ENCODE assay signal across 8 mouse cellular contexts in genomic region chr11:5739846-5740245, GRCm38 (mm10). TPM values are rescaled to one million over a fixed set of nuclear protein-coding genes. Genes with fewer than 3 reads are reported as not detected.
A peak's percentile ranks its signal among the peaks of the same experiment; 100 is the strongest.
DNase-seq lines count a peak whose midpoint lies in the region; ATAC-seq lines count a peak whose summit lies in the region.

No protein-coding gene starts in this region.

- H3K27ac ChIP-seq in hindbrain, embryonic 10.5 days = no peak overlapping the region
- H3K27ac ChIP-seq in hindbrain, embryonic 12.5 days = no peak overlapping the region
- H3K27ac ChIP-seq in hindbrain, embryonic 16.5 days (ENCODE audit: low read depth, low read length) = no peak overlapping the region
- H3K27ac ChIP-seq in liver, embryonic 16.5 days (ENCODE audit: low read length) = no peak overlapping the region

- H3K4me3 ChIP-seq in hindbrain, embryonic 10.5 days = peak overlapping the region; percentile 82; the same call in 1 of the 2 replicates
- no peak overlapping the region for H3K4me3 ChIP-seq in hindbrain, embryonic 12.5 days
- peak overlapping the region; percentile 98 for H3K4me3 ChIP-seq in hindbrain, embryonic 16.5 days (ENCODE audit: low read length)
- peak overlapping the region; percentile 98 for H3K4me3 ChIP-seq in liver, embryonic 16.5 days (ENCODE audit: low read depth, low read length)

- no peak overlapping the region for H3K9ac ChIP-seq in hindbrain, embryonic 12.5 days
- H3K9ac ChIP-seq in hindbrain, embryonic 16.5 days (ENCODE audit: low read depth, low read length) = peak overlapping the region; percentile 33
- H3K9ac ChIP-seq in liver, embryonic 16.5 days (ENCODE audit: low read depth, low read length) = peak overlapping the region; percentile 19

- DNase-seq in hindbrain, embryonic 10.5 days (ENCODE audit: low spot score) = no peak
- DNase-seq in brain, adult 2 months (ENCODE audit: low read depth, low spot score) = peak; percentile 44
- no peak for DNase-seq in layer of hippocampus, adult 11-12 months (ENCODE audit: low spot score)

- no peaks in the 10 kb centered on the region for H3K36me3 ChIP-seq in hindbrain, embryonic 10.5 days
- H3K36me3 ChIP-seq in hindbrain, embryonic 12.5 days = no peaks in the 10 kb centered on the region
- H3K36me3 ChIP-seq in hindbrain, embryonic 16.5 days (ENCODE audit: control insufficient read depth, insufficient read depth, low read length) = no peaks in the 10 kb centered on the region
- no peaks in the 10 kb centered on the region for H3K36me3 ChIP-seq in liver, embryonic 16.5 days (ENCODE audit: control insufficient read depth, insufficient read depth)

- 0 out of 2 replicates have a peak, but pooled peaks cover 3% of the 10 kb centered on the region for H3K9me3 ChIP-seq in hindbrain, embryonic 10.5 days
- no peaks in the 10 kb centered on the region for H3K9me3 ChIP-seq in hindbrain, embryonic 12.5 days (replicated peaks)
- no peaks in the 10 kb centered on the region for H3K9me3 ChIP-seq in hindbrain, embryonic 16.5 days (ENCODE audit: control insufficient read depth, low read length)
- H3K9me3 ChIP-seq in liver, embryonic 16.5 days (replicated peaks; ENCODE audit: control insufficient read depth, low read length) = no peaks in the 10 kb centered on the region

- peaks cover 23% of the 10 kb centered on the region for H3K4me1 ChIP-seq in hindbrain, embryonic 10.5 days (replicated peaks)
- H3K4me1 ChIP-seq in hindbrain, embryonic 12.5 days = peaks cover 6% of the 10 kb centered on the region
- peaks cover 13% of the 10 kb centered on the region for H3K4me1 ChIP-seq in hindbrain, embryonic 16.5 days (ENCODE audit: control insufficient read depth, insufficient read depth, low read depth, low read length)
- H3K4me1 ChIP-seq in liver, embryonic 16.5 days (ENCODE audit: control insufficient read depth, low read depth, low read length) = peaks cover 12% of the 10 kb centered on the region

- no peak for ATAC-seq in hindbrain, embryonic 12.5 days (ENCODE audit: low FRiP score)
- ATAC-seq in hindbrain, embryonic 16.5 days = no peak
- no peak for ATAC-seq in liver, embryonic 16.5 days (ENCODE audit: low read depth)
- no peak for ATAC-seq in monocyte, adult 5-6 weeks (replicated peaks; ENCODE audit: insufficient number of reproducible peaks, low FRiP score, low TSS enrichment, poor library complexity, severe bottlenecking)
- ATAC-seq in megakaryocyte progenitor cell, adult 5-6 weeks (replicated peaks; ENCODE audit: poor library complexity) = no peak

- 0 out of 2 replicates have a peak, but pooled peaks cover 3% of the 10 kb centered on the region for H3K27me3 ChIP-seq in hindbrain, embryonic 10.5 days (ENCODE audit: insufficient read depth, poor library complexity, severe bottlenecking)
- H3K27me3 ChIP-seq in hindbrain, embryonic 12.5 days = no peaks in the 10 kb centered on the region
- no peaks in the 10 kb centered on the region for H3K27me3 ChIP-seq in hindbrain, embryonic 16.5 days (replicated peaks; ENCODE audit: control insufficient read depth, insufficient read depth, low read length)
- H3K27me3 ChIP-seq in liver, embryonic 16.5 days (ENCODE audit: control insufficient read depth, insufficient read depth, low read depth, low read length) = no peaks in the 10 kb centered on the region

- no peak overlapping the region; the same call in 1 of the 2 replicates for H3K4me2 ChIP-seq in hindbrain, embryonic 12.5 days (replicated peaks)
- H3K4me2 ChIP-seq in hindbrain, embryonic 16.5 days (ENCODE audit: low read length) = peak overlapping the region; percentile 82
- peak overlapping the region; percentile 87 for H3K4me2 ChIP-seq in liver, embryonic 16.5 days (ENCODE audit: low read depth, low read length)

- WGBS in hindbrain, embryonic 10.5 days = 77% methylated on average over 3 of the region's 3 CpGs
- 77% methylated on average over 3 of the region's 3 CpGs for WGBS in hindbrain, embryonic 12.5 days
- WGBS in hindbrain, embryonic 16.5 days = 56% methylated on average over 3 of the region's 3 CpGs
- 64% methylated on average over 3 of the region's 3 CpGs for WGBS in liver, embryonic 16.5 days (ENCODE audit: insufficient replicate concordance)

RNA-seq across cellular contexts. Expression of gene Urgcp, which starts 22.3 kb away (rescaled TPM):
- polyA plus RNA-seq in hindbrain, embryonic 10.5 days (2016; fragmentation: Nextera tagmentation; extraction: Ambion mirVana) = 18.1 and 20.4 TPM in 2 replicates
- 26.1 and 26.6 TPM in 2 replicates for polyA plus RNA-seq in hindbrain, embryonic 12.5 days (2016; fragmentation: Nextera tagmentation; extraction: Ambion mirVana)
- 35.6 and 36.7 TPM in 2 replicates for polyA plus RNA-seq in hindbrain, embryonic 16.5 days (2015; fragmentation: Nextera tagmentation; extraction: Ambion mirVana)
- 8.4 and 9.4 TPM in 2 replicates for polyA plus RNA-seq in liver, embryonic 16.5 days (2015; fragmentation: Nextera tagmentation; extraction: Ambion mirVana)
- 7.2 to 13.7 TPM (median 10.5 TPM) in 3 replicates for total RNA-seq in monocyte, adult 5-6 weeks (2017)
- total RNA-seq in megakaryocyte progenitor cell, adult 5-6 weeks (2015) = 4.1 and 4.5 TPM in 2 replicates
- total RNA-seq in megakaryocyte progenitor cell, adult 5-6 weeks (2017) = 7.0 and 7.1 TPM in 2 replicates

RNA-seq across cellular contexts. Expression of gene Mrps24, which starts 24.4 kb away (rescaled TPM):
- 144 and 183 TPM in 2 replicates for polyA plus RNA-seq in hindbrain, embryonic 10.5 days (2016; fragmentation: Nextera tagmentation; extraction: Ambion mirVana)
- 137 and 162 TPM in 2 replicates for polyA plus RNA-seq in hindbrain, embryonic 12.5 days (2016; fragmentation: Nextera tagmentation; extraction: Ambion mirVana)
- 182 and 207 TPM in 2 replicates for polyA plus RNA-seq in hindbrain, embryonic 16.5 days (2015; fragmentation: Nextera tagmentation; extraction: Ambion mirVana)
- polyA plus RNA-seq in liver, embryonic 16.5 days (2015; fragmentation: Nextera tagmentation; extraction: Ambion mirVana) = 85.2 and 88.3 TPM in 2 replicates
- 29.1 to 47.5 TPM (median 33.5 TPM) in 3 replicates for total RNA-seq in monocyte, adult 5-6 weeks (2017)
- 85.7 and 101 TPM in 2 replicates for total RNA-seq in megakaryocyte progenitor cell, adult 5-6 weeks (2015)
- 42.5 and 58.5 TPM in 2 replicates for total RNA-seq in megakaryocyte progenitor cell, adult 5-6 weeks (2017)

RNA-seq across cellular contexts. Expression of gene Dbnl, which starts 48.4 kb away (rescaled TPM):
- 140 and 160 TPM in 2 replicates for polyA plus RNA-seq in hindbrain, embryonic 10.5 days (2016; fragmentation: Nextera tagmentation; extraction: Ambion mirVana)
- 145 and 153 TPM in 2 replicates for polyA plus RNA-seq in hindbrain, embryonic 12.5 days (2016; fragmentation: Nextera tagmentation; extraction: Ambion mirVana)
- 148 and 150 TPM in 2 replicates for polyA plus RNA-seq in hindbrain, embryonic 16.5 days (2015; fragmentation: Nextera tagmentation; extraction: Ambion mirVana)
- polyA plus RNA-seq in liver, embryonic 16.5 days (2015; fragmentation: Nextera tagmentation; extraction: Ambion mirVana) = 43.5 and 43.9 TPM in 2 replicates
- 164 to 214 TPM (median 184 TPM) in 3 replicates for total RNA-seq in monocyte, adult 5-6 weeks (2017)
- 43.9 and 44.5 TPM in 2 replicates for total RNA-seq in megakaryocyte progenitor cell, adult 5-6 weeks (2015)
- total RNA-seq in megakaryocyte progenitor cell, adult 5-6 weeks (2017) = 85.9 and 92.9 TPM in 2 replicates
